Mouse (Mus musculus) T-cell, adult 2 months (primary cell): ENCODE measurements around the gene Cygb.
"Not testable (repeated sequence)": the region's sequence is repeated elsewhere in the genome, so short reads cannot be mapped to it uniquely, and the experiment has no call there.

ENCODE experiments used
- DNase-seq: peaks from one replicate; pipeline ENCODE4 v3.0.0; 2022; ENCODE audit warnings: low spot score

Gene Cygb

DNA sequence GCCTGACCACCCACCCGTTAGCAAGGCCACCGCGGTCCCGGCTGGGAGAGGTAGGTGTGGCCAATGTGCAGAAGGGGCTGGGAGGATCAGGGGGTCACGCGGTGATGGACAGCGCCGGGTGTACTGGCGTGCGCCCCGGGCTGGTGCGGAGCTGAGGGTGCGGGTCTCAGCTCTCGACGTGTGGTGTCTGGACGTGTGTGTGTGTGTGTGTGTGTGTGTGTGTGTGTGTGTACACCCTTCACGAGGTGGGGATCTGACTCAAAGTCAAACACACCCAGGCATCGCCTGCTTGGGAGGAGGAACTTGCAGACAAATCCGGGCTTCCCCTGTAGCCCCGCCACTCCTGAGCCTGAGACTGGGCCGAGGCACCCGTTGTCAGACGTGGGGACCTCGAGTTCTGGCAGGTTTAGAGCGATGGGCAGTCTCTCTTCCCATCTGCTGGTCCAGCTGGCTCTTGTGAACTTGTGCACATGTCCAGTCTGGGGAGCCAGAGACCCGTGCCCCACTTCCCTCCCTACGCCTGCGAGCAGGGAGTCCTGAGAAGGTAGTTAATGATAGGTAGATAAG is at the start of gene Cygb:
TSS of gene Cygb (minus strand) at position 59 of the 567 bp plus-strand sequence.
- no peak for DNase-seq

DNA sequence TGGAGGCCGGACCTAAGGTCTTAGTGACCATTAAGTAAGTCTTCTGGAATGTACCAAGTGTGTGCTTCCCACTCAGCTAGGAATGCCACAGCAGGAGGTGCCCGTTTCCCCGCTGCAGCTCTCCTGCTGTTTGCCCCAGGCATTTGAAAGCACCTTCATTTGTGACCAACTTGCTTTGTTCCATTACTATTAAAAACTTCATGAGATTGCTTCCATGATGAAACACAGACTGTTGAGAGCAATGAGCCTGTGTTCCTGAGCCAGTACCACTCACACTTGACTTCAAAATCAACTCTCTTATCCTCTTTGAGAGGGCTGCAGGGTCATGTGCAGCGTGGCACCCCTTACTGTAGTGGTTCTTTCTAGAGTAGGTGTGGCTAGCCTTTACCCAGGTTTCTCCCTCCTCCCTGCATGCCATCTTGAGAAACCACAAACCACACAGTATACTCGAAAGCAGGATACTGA is 47.3 kb upstream of the Cygb start:
- no peak for DNase-seq

DNA sequence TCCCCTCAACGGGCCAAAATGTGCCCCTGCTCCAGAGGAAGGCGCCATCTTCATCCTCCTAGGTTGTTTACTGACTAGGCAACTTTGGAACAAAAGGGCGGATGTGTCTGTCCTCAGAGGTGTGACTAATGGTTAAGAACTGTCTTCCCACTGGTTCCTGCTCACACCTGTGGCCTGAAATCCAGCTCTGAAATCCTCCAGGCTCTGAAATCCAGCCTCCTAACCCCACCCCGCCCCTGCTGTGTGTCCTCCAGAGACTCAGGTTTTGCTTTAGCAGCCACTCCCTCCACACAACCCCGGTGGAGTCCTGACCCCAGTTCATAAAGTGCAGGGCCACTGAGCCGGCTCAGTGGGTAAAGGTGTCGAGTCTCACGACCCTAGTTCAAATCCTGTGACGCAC is 43.4 kb upstream of the Cygb start:
- DNase-seq: no peak

DNA sequence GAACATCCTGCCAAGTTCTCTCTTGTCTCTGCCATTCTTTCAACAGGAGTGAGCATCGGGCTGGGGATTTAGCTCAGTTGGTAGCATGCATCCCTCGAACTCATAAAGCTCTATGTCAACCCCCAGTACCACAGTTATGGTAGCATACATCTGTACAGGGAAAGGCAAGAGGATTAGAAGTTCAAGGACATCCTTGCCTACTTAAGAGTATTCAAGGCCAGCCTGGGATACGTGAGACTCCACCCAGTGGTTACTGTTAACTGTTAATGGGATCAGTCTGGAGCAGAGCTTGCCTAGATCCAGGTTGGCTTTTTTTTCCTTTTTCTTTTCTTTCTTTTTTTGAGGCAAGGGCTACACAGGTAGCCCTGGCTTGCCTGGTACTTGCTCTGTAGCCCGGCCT is 42.3 kb upstream of the Cygb start:
- no peak for DNase-seq

DNA sequence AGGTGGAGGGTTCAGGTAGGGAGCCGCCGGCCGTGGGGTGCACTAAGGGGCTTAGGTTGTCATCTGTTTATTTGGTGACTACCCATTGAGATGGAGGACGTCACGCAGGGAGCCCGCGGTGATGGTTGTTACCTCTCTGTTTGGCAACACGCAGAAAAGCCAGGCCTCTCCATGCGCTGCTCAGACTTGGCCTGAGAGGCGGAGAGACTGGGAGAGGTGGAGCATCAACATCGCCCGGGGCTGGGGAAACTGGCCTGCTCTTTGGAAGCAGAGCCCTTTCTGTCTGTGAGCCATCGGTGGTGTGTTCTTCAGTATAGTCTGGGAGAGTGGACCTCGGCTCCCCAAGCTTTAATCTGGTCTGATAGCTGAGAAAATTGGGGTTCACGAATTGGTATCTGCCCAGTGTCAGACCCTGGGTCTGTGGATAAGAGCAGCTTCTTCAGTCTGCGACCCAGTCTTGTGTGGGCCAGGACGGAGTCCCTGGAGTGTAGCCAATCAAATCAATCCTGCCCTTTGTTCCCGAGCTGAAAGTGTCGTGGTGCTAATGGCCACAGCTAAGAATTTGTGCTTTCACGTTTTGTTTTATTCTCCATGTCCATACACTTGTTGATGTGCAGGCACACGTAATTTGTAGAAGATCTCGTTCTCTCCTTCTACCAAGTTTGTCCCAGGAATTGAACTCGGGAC is 41.2 kb upstream of the Cygb start:
- DNase-seq: no peak

DNA sequence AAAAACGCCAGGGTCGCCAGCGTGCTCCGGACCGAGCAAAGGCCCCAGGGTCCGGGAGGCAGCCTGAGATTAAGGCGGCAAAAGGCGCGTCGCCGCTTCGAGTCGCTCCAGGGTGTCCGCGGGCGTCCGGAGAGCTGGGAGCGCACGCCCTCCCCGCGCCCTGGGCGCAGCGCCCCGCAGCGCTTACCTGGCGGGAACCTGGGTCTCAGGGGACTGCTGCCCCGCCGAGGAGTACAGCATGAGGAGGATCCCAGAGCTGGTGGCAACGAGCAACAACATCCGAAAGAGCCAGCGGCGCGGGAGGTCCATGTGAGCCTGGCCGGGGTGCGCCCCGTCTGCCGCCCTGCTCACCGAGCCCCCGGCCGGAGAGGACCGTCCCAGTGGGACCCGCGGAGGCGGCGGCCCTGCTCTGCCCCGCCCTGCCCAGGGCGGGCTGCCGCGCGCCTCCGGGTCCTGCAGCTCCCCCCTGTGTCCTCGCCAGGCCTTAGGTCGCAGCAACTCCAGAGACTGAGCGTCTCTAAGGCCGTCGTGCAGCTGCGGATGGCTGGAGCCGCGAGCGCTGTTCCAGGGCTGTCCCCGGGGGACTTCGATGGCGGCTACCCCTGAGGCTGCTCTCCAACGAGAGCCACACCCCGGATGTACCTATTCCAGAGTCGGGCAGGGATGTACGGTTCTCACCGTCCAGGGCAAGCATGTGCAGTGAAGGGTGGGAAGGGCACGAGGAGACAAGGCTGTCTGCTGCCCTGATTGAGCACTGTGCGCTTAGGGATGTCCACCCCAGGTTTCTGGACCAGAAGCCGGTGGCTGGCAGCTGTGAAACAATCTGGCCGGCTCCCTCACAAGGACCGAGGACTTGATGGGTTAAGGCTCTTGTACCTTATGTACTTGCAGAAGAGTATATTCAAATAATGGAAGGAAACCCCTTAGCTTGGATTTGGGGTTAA is 40.4 kb upstream of the Cygb start:
- no peak for DNase-seq

DNA sequence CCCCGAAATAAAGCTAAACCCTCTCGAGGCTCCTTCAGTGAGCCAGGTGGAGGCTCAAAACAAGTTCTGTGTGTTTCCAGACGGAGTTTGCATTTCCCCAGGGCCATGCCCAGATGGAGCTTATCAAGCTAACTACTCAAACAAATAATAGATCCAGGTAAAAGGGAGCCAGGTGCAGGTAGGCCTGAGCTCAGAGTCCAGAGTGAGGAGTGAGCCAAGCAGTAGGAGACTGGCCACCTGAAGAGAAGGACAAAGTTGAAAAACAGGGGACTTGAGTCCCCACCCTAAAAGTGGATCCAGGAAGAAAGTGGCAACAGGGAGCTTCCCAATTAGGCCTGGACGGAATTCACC is 39.8 kb upstream of the Cygb start:
- DNase-seq: no peak

DNA sequence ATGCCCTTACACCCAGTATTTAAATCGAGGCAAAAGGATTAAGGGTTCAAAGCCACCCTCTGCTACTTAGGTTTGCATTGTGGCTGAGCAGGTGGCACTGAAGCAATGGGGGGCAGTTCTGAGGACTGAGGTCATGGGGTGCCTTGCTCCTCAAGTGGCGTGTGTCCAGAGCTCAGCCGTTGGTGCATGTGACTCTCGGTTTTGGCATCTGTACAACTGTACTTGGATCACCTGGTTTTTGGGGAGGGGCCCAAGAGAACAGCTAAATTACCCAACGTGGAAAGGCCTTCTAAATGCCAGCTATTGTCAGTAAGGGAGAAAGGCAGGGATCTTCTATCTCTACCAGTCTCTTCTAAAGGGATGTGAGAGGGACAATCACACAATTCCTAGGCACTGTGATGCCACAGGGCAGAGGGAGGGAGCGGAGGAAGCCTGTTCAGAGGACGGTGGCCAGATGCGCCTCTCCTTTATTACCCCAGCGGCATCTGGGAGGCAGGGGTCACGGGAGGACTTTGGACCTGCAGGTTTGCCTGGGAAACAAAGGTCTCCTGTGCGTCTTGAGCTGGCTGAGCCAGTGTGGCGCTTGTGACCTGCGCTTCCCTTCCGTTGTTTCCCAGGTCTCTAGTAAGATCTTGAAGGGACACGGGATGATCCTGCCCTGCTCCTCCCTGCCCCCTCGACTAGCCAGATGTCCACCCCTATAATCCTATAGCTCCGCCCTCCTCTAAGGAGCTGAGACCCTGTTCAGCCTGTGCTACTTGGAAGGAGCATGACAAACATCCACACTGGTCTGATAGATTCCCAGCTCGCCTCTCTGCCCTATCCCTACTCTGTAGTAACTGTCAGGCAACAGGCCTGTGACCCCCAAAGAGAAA is 36.8 kb upstream of the Cygb start:
- no peak for DNase-seq

DNA sequence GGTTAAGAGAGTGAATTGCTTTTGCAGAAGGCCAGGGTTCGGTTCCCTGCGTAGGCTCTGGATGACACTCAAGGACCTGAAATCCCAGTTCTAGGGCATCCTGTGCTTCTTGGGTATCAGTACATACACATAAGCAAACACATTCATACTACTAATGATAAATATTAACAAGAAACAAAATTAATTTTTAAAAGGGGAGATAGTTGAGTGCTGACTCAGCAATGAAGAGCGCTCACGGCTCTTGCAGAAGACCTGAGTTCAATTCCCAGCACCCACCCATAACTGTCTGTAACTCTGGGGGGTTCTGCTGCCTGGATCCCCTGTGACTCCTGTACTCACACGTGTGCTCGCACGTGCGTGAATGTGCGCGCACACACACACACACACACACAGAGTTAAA is 35.5 kb upstream of the Cygb start:
- no peak for DNase-seq

DNA sequence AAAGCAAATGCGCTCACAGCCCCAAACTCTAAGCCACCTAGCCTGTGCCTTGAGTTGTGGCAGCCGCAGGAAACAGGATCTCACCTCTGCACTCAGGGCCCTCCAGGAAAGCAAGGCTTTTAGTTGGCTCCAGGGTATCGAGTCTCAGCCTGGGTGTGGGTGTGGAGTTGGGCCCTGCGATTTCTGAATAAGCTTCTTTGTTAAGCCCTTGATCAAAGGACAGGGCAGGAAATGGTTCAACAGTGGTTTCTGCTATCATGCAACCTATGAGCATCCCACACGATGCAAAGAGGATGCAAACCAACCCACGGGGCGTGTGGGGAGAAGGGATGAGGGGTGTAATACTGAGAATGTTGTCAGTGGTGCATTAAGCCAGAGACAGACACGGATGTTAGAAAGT is 33.8 kb upstream of the Cygb start:
- DNase-seq: peak; percentile 64

DNA sequence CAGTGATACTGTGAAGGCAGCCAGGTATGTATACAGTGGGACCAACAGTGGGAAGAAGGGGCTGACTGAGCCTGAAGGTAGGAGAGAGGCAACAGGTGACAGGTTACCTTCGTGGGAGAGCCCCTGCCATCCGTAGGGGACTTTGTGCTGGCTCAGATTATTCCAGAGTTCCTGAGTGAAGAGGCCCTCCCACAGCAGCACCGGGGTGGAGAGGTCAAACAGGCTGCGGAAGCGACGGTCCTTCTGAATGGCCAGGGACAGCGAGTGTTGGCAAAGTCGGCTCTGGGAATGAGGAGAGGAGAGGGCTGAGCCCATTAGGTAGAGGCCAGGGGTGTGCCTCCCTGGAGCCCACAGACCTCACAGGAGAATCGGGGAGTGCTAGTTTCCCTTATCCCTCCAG is 31.6 kb upstream of the Cygb start:
- DNase-seq: no peak

DNA sequence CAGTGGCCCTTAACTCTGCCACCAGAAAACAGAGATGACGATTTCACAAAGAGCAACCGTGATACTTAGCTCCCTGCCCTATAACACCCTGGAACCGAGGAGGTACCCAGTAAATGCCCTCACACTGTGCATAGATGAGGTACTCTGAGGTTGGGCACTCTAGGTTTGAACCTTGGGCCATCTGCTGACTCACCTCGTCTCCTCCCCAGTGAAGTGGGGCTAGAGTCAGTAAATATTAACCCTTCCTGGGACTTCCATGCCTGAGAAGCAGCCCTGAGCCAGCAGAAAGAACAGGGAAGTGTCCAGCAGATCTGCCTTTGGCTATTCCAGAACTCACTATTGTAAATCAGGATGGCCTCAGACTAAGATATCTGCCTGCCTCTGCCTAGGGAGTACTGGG is 29.7 kb upstream of the Cygb start:
- DNase-seq: no peak

DNA sequence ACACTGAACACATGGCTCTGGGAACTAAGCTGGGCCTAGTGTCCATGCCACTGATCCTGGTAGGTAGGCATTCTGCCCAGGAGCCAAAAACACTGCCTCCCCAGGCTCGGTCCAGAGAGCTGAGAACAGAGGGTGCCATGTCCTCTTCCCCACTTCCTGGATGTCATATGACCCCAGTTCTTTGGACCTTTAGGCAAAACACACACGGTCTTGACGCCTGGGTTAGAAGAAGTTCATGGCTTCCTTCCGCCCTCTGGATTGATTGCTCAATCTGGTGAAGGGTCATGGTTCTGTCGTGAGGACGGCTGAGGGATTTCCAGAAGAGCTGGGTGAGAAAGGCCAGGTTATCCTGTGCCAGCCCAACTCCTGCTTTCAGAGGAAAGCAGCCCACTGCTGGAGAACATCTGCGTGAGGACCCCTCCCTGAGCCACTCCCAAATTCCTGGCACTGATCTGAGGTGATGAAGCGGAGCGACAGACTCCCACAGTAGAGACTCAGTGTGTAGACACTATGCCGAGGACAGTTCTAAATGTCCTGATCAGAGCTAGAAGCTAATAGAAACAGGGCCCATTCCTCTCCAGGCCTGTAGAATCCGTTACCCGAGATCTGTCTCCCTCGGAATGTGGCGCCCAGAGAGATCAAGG is 28.5 kb upstream of the Cygb start:
- DNase-seq: no peak

DNA sequence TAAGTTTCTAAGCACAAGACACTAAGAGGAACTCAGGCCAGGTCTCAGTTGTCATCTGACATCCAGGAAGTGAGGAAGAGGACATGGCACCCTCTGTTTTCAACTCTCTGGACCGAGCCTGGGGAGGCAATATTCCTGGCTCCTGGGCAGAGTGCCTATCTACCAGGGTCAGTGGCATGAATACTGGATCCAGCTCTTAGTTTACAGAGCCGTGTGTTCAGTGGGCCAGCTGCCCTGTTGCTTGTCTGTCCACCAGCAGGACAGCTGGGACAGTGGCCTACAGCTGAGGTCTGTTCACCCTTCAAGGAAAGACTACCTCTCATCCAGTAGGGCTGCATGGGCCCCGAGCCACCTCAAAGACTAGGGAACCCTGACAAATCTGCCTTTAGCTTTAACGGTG is 27.0 kb upstream of the Cygb start:
- DNase-seq: no peak

DNA sequence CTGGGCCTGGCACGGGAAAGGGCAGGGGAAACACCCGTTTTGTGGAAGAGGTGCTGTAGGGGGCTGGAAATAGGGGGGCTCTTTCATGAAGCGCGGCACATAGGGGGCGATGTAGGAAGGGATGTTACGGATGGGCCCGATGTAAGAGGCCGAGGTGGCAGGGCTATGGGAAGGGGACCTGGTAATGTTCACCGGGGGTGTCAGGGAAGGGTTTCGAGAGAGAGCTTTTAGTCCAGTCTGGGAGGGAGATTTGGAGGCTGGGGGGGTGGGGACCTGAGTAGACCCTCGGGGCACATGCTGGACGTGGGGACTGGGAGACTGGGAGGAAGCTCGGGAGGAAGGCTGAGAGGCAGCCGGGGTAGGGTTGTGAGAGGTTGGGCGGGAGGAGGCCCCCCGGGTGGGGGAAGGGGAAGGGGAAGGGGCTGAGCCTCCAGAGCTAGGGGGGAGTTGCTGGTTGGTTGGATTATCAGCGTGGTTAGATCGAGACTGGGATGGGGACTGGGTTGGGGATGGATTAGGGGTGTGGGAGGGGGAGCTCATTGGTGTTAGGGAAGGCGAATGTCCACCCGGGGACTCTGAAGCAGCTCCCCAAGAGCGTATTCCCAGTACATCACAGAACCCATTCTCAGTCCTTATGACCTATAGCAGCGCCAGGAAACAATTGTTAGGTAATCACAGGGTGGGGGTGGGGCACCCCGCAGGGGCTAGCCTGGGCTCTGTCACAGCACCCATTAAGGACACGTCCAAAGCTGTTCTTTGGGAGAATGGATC is 26.4 kb upstream of the Cygb start:
- DNase-seq: no peak

DNA sequence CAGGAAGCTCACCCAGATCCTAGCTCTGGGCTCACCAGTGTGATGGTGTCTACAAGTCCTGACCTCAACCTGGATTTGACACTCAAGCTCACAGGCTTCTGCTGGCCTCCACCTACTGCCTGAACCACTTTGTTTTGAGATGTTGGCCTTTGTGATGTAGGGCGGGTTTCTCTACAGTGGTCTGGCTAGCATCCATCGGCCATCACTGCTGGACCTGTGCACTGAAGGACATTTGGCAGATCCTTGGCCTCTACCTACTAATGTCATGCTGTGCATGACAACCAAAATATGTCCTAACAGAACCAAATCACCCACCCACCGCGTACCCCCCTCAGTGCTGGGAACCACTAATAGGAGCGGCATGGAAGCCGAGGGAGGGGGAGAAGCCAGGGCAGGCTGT is 25.0 kb upstream of the Cygb start:
- DNase-seq: no peak

DNA sequence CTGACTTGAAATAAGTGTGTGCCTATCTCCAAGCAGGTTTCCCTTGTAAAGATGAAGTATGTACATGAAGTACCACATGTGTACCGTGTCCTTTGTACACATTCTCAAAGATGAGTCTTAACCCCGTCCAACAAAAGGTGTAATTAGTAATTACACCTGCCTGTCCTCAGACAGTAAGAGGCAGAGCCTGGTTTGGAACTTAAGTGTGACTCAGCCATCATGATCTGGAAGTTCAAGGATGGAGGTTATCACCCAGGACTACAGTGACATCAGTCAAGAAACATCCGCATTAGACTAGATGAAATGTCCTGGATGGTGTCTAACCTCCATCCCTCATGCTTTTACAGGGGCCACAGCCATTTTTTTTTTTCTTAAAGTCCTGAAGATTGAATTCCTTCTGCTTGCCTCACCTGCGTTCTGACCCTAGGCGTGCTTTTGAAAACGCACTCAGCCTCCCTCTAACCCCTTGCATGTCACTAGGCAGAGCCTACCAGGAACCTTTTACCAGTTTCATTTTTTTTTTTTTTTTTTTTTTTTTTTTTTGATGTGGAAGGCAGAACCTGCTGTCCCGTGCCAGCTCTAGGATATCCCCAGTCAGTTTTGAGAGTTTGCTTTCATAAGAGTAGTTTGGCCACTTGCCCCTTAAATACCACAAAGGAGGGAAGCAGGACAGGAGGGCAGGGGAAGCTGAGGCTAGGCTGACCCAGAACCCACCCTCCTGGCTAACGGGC is 23.8 kb upstream of the Cygb start:
- no peak for DNase-seq

DNA sequence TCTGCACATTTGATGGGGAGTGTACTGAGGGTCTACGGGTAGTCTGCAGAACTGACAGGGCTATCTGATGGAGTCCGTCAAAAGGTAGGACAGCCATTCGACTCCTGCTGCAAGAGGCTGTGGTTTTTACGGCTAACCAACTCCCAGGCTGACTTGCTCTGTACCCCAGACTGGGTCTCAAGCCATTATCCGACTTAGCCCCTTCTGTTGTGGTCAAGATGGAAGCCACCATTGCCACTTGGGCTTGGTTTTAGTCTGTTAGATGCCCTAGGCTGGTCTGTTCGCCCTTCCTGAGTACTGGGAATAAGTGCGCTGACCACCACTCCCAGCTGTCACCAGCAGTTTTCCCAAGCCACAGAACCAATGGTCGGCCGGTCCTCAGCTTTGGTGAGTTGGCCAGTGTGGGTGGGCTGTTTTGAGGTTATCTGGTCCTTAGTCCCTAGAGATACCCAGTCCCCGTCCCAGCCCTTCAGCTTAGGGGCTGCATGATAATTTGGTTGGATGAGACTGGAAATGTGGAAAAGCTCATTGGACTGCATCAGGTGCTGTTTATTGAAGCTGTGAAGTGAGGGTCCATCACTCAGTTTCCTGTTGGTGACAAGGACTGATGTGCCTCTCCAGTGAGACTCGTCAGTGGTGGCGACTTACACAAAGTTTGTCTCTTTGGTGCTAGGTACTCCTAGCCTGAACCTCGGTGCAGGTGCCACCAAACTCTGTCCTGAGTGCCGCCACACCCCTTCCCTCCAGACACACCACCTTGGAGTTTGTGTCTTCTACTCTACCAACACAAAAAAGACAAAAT is 22.3 kb upstream of the Cygb start:
- DNase-seq: no peak

DNA sequence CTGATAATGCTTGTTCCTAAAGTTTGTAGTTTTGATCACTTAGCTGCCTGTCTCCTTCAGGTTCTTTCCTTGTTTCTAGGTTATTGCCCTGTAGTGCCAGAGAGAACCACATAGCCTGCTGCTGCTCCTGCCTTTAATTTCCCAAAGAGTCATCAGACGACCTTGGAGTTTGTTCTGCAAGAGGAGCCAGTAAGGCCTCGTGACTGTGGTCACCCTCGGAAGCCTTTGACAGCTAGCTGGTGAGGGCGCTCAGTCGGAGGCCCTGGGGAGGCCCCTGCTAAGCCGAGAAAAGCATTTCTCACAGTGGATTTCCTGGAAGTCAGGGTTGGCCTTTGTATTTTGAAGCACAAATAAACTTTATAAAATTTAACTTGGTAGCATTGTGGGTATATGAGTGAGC is 21.3 kb upstream of the Cygb start:
- DNase-seq: not testable (repeated sequence)
